Mouse (Mus musculus) cerebellum, adult 11-12 months (tissue): ENCODE data around the gene Rabgef1.

Experiments used
- DNase-seq: peaks from one replicate; pipeline ENCODE4 v3.0.0; 2022

Rabgef1 gene

GRCm38 (mm10) chr5:130173012-130173411 is 1.4 kb downstream of the Rabgef1 start:
- no peak for DNase-seq

GRCm38 (mm10) chr5:130177871-130178270 is 6.3 kb downstream of the Rabgef1 start:
- no peak for DNase-seq

- DNase-seq = no peak
These were observed 8.8 kb downstream of the Rabgef1 start for GRCm38 (mm10) chr5:130180362-130180761.

- no peak for DNase-seq
These were observed 10.3 kb downstream of the Rabgef1 start for GRCm38 (mm10) chr5:130181740-130182540.

GRCm38 (mm10) chr5:130182541-130182821 is 10.9 kb downstream of the Rabgef1 start:
- DNase-seq = no peak

- DNase-seq = no peak
These were observed 12.7 kb downstream of the Rabgef1 start for GRCm38 (mm10) chr5:130184193-130184856.

GRCm38 (mm10) chr5:130185312-130185711 is 13.7 kb downstream of the Rabgef1 start:
- no peak for DNase-seq

- DNase-seq = no peak
These were observed 15.8 kb downstream of the Rabgef1 start for GRCm38 (mm10) chr5:130187383-130187782.

GRCm38 (mm10) chr5:130190909-130191308 is 19.3 kb downstream of the Rabgef1 start:
- DNase-seq = no peak

- no peak for DNase-seq
These were observed 20.3 kb downstream of the Rabgef1 start for GRCm38 (mm10) chr5:130191865-130192264.

GRCm38 (mm10) chr5:130192356-130192944 is 20.9 kb downstream of the Rabgef1 start:
- DNase-seq = no peak

- no peak for DNase-seq
These were observed 22.2 kb downstream of the Rabgef1 start for GRCm38 (mm10) chr5:130193760-130194159.

- DNase-seq = no peak
These were observed 24.7 kb downstream of the Rabgef1 start for GRCm38 (mm10) chr5:130196307-130196706.

GRCm38 (mm10) chr5:130197454-130197853 is 25.9 kb downstream of the Rabgef1 start:
- no peak for DNase-seq

GRCm38 (mm10) chr5:130197981-130198380 is 26.4 kb downstream of the Rabgef1 start:
- DNase-seq = no peak

GRCm38 (mm10) chr5:130200233-130201029 is 28.8 kb downstream of the Rabgef1 start:
- DNase-seq = no peak

GRCm38 (mm10) chr5:130203948-130204347 is 32.4 kb downstream of the Rabgef1 start:
- no peak for DNase-seq

- no peak for DNase-seq
These were observed 33.0 kb downstream of the Rabgef1 start for GRCm38 (mm10) chr5:130204560-130204959.

GRCm38 (mm10) chr5:130205441-130206023 is 33.9 kb downstream of the Rabgef1 start:
- DNase-seq = no peak

GRCm38 (mm10) chr5:130207299-130207698 is 35.7 kb downstream of the Rabgef1 start:
- no peak for DNase-seq

- no peak for DNase-seq
These were observed 41.4 kb downstream of the Rabgef1 start for GRCm38 (mm10) chr5:130212956-130213355.

- DNase-seq = no peak
These were observed 45.2 kb downstream of the Rabgef1 start, which contains the start of gene Tmem248 for GRCm38 (mm10) chr5:130216781-130217180. TSS of gene Tmem248 (plus strand) at chr5:130217081.

GRCm38 (mm10) chr5:130217406-130217805 is 45.8 kb downstream of the Rabgef1 start:
- DNase-seq = no peak
